Comparison of ENCODE assay signal across 9 mouse cellular contexts in genomic region chr8:121228892-121229291, GRCm38 (mm10).
A peak's percentile ranks its signal among the peaks of the same experiment; 100 is the strongest.
DNase-seq lines count a peak whose midpoint lies in the region; ATAC-seq and TF ChIP-seq lines count a peak whose summit lies in the region.
"Had no signal": no experiment of that assay in that cellular context is flagged by ENCODE, and none has a peak within 500 bp of the region (broad histone marks: within the 10 kb centered on the region; RNA-seq: fewer than 3 reads in every experiment).

No protein-coding gene starts in this region.

- no peaks in the 10 kb centered on the region for H3K36me3 ChIP-seq in heart, postnatal 0 days (replicated peaks; ENCODE audit: control insufficient read depth, insufficient read depth, low read length)
- no peaks in the 10 kb centered on the region for H3K36me3 ChIP-seq in heart, embryonic 12.5 days
- H3K36me3 ChIP-seq in ES-E14 (ENCODE audit: control insufficient read depth, insufficient read depth, low read length, poor library complexity, severe bottlenecking), result no peaks in the 10 kb centered on the region
- H3K36me3 ChIP-seq in hindbrain, embryonic 14.5 days (replicated peaks; ENCODE audit: control insufficient read depth, insufficient read depth), result no peaks in the 10 kb centered on the region

- no peak for TF ChIP-seq EP300 in heart, postnatal 0 days (IDR thresholded peaks at IDR 0.05; ENCODE audit: low read depth)

- 63% methylated on average over 3 of the region's 3 CpGs for WGBS in heart, postnatal 0 days
- 60% methylated on average over 3 of the region's 3 CpGs for WGBS in heart, embryonic 12.5 days
- 65% methylated on average over 3 of the region's 3 CpGs for WGBS in hindbrain, embryonic 14.5 days

- H3K4me3 ChIP-seq in heart, postnatal 0 days (ENCODE audit: low read depth, low read length), result no peak overlapping the region
- no peak overlapping the region for H3K4me3 ChIP-seq in heart, embryonic 12.5 days
- H3K4me3 ChIP-seq in ES-E14 (ENCODE audit: insufficient read depth in 1 of 2, low read depth in 1 of 2, low read length in 2 of 2, poor library complexity in 1 of 2, severe bottlenecking in 1 of 2), result no peak overlapping the region
- H3K4me3 ChIP-seq in hindbrain, embryonic 14.5 days (replicated peaks; ENCODE audit: low read length), result no peak overlapping the region

- no peak overlapping the region for H3K9ac ChIP-seq in heart, postnatal 0 days (replicated peaks; ENCODE audit: low read depth, low read length)
- H3K9ac ChIP-seq in heart, embryonic 12.5 days, result no peak overlapping the region
- no peak overlapping the region for H3K9ac ChIP-seq in ES-E14 (ENCODE audit: insufficient read depth, low read depth, low read length, poor library complexity, severe bottlenecking)
- no peak overlapping the region for H3K9ac ChIP-seq in hindbrain, embryonic 14.5 days

- no peaks in the 10 kb centered on the region; the same call in 1 of the 2 replicates for H3K4me1 ChIP-seq in heart, postnatal 0 days (ENCODE audit: control insufficient read depth, insufficient read depth)
- peaks cover 12% of the 10 kb centered on the region for H3K4me1 ChIP-seq in heart, embryonic 12.5 days (replicated peaks)
- peaks cover 0 to 6% of the 10 kb centered on the region in 2 experiments; a peak in 1 of 4 replicates for H3K4me1 ChIP-seq in ES-E14 (ENCODE audit: control insufficient read depth in 2 of 2, insufficient read depth in 2 of 2, low read length in 2 of 2, poor library complexity in 1 of 2)
- no peaks in the 10 kb centered on the region for H3K4me1 ChIP-seq in hindbrain, embryonic 14.5 days (replicated peaks; ENCODE audit: control insufficient read depth, insufficient read depth, low read length)

- DNase-seq in heart, postnatal 0 days (ENCODE audit: low spot score), result no peak
- DNase-seq in 3T3-L1 (ENCODE audit: low read depth, low spot score) (peak; percentile 50), ES-E14 (ENCODE audit: low read depth, low spot score) (peak; percentile 65)
- peak; percentile 56 for DNase-seq in kidney, postnatal 10 days
- DNase-seq in right cerebral cortex, postnatal 4 days, result no peak
- DNase-seq in hindbrain, embryonic 14.5 days (ENCODE audit: low spot score), result no peak
- DNase-seq in frontal cortex, postnatal 14 days (ENCODE audit: low spot score in 2 of 2), result no peak

- in situ Hi-C loops in ES-E14 (cut with MboI; ENCODE audit: low sequenced_read_pairs in 2 of 2, unreplicated experiment in 2 of 2), result no loop called here

- no peak for ATAC-seq in heart, postnatal 0 days (ENCODE audit: insufficient read depth, low read depth)
- ATAC-seq in heart, embryonic 12.5 days (ENCODE audit: insufficient number of reproducible peaks, low FRiP score), result no peak
- no peak for ATAC-seq in hindbrain, embryonic 14.5 days (ENCODE audit: low FRiP score)

- no peak overlapping the region for H3K4me2 ChIP-seq in heart, postnatal 0 days (ENCODE audit: low read depth, low read length)
- H3K4me2 ChIP-seq in heart, embryonic 12.5 days, result no peak overlapping the region
- no peak overlapping the region for H3K4me2 ChIP-seq in hindbrain, embryonic 14.5 days (replicated peaks)

- no peak overlapping the region for H3K27ac ChIP-seq in heart, postnatal 0 days (ENCODE audit: low read depth)
- no peak overlapping the region for H3K27ac ChIP-seq in heart, embryonic 12.5 days (ENCODE audit: poor library complexity, severe bottlenecking)
- H3K27ac ChIP-seq in ES-E14 (ENCODE audit: insufficient read depth, low read depth, low read length, poor library complexity, severe bottlenecking), result no peak overlapping the region
- H3K27ac ChIP-seq in hindbrain, embryonic 14.5 days, result no peak overlapping the region
- H3K27ac ChIP-seq: macrophage had no signal

- H3K27me3 ChIP-seq in heart, postnatal 0 days (ENCODE audit: control insufficient read depth, insufficient read depth, low read length), result no peaks in the 10 kb centered on the region; the same call in 1 of the 2 replicates
- H3K27me3 ChIP-seq in heart, embryonic 12.5 days (replicated peaks), result peaks cover 5% of the 10 kb centered on the region; the same call in 1 of the 2 replicates
- H3K27me3 ChIP-seq in hindbrain, embryonic 14.5 days (ENCODE audit: control insufficient read depth, insufficient read depth, low read length), result no peaks in the 10 kb centered on the region

- TF ChIP-seq CTCF in heart, postnatal 0 days (IDR thresholded peaks at IDR 0.05; ENCODE audit: low read depth), result peak; percentile 42

- H3K9me3 ChIP-seq in heart, postnatal 0 days (replicated peaks; ENCODE audit: control insufficient read depth, low read length), result no peaks in the 10 kb centered on the region
- H3K9me3 ChIP-seq in heart, embryonic 12.5 days (replicated peaks), result no peaks in the 10 kb centered on the region
- H3K9me3 ChIP-seq in ES-E14 (ENCODE audit: control insufficient read depth, insufficient read depth, low read depth, low read length), result no peaks in the 10 kb centered on the region
- H3K9me3 ChIP-seq in hindbrain, embryonic 14.5 days (ENCODE audit: control insufficient read depth, low read length), result no peaks in the 10 kb centered on the region

TF ChIP-seq in ES-E14, 5 proteins besides CTCF, POLR2A, EP300 and RAD21:
- TF ChIP-seq CHD2 (IDR thresholded peaks at IDR 0.05; ENCODE audit: low read depth, low read length) (no peak), ZNF384 (IDR thresholded peaks at IDR 0.05; ENCODE audit: low read depth, low read length) (no peak), ZC3H11A (IDR thresholded peaks at IDR 0.05; ENCODE audit: borderline replicate concordance, low read depth, low read length) (no peak), HCFC1 (IDR thresholded peaks at IDR 0.05; ENCODE audit: borderline replicate concordance, insufficient read depth, low read length) (no peak), MAFK (IDR thresholded peaks at IDR 0.05; ENCODE audit: insufficient read depth, low read depth, low read length) (no peak)

Comparison
In these comparisons a context has a peak if more than half of its experiments do, and no peak if none do; other contexts are left out.
1. DNase-seq: peak in 3T3-L1 (single experiment), ES-E14 (single experiment) and kidney, postnatal 10 days (single experiment); none in heart, postnatal 0 days (single experiment), right cerebral cortex, postnatal 4 days (single experiment), hindbrain, embryonic 14.5 days (single experiment) and frontal cortex, postnatal 14 days (0 of 2).